In the genomic region with DNA sequence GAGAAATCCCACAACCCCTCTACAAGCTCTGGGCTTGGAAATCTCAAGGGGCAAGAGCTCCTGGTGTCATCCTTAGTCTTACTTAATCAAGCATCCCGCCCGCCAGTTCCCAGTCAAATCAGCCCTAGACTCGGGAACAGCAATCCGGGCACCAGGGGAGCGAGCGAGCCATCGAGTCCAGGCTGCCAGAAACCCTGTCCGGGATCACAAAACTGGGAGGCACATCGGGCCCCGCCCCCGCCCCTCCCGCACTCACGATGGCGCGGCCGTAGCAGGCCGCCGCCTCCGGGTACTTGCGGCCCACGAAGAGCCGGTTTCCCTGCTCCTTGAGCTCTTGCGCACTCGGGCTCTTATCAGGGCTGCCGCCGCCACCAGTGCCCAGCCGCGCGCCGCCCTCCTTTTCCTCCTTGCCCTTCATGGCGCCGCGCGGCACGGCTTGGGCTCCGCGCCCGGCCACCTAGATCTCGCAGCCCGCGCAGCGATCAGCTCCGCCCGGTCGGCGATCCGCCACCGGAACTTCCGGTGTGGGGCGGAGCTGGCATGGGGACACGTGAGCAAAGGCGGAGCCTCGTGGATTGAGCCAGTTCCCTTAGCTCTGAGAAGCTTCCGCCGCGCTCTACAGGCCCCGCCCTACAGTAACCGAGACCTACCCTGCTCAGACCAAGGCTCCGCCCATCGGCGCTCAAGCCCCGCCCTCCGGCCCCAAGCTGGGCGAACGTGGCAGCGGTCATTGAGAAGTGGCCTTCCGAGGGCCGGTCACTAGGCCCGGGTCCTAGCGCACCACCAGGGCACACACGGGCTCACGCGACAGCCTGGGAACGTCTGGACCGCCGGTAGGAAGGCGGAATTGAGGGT, we compare ENCODE assay signal across 8 mouse cellular contexts. TPM values are rescaled to one million over a fixed set of nuclear protein-coding genes. Genes with fewer than 3 reads are reported as not detected.
DNase-seq lines count a peak whose midpoint lies in the region; ATAC-seq and TF ChIP-seq lines count a peak whose summit lies in the region.

No protein-coding gene starts in this region.

- H3K27me3 ChIP-seq in embryonic facial prominence, embryonic 15.5 days = no peaks in the 10 kb centered on the region
- no peaks in the 10 kb centered on the region for H3K27me3 ChIP-seq in heart, embryonic 10.5 days (ENCODE audit: insufficient read depth, poor library complexity, severe bottlenecking)
- no peaks in the 10 kb centered on the region for H3K27me3 ChIP-seq in kidney, embryonic 15.5 days

- peaks cover 7% of the 10 kb centered on the region; the same call in 1 of the 2 replicates for H3K4me1 ChIP-seq in bone marrow, adult 2 months (ENCODE audit: control insufficient read depth, insufficient read depth, low read length)
- peaks cover 84% of the 10 kb centered on the region for H3K4me1 ChIP-seq in embryonic facial prominence, embryonic 15.5 days
- H3K4me1 ChIP-seq in heart, embryonic 10.5 days = peaks cover 84% of the 10 kb centered on the region
- H3K4me1 ChIP-seq in kidney, embryonic 15.5 days = peaks cover 82% of the 10 kb centered on the region

- H3K4me2 ChIP-seq in embryonic facial prominence, embryonic 15.5 days (replicated peaks) = peak overlapping the region; percentile 93
- peak overlapping the region; percentile 95 for H3K4me2 ChIP-seq in kidney, embryonic 15.5 days

- peak; percentile 94 for ATAC-seq in embryonic facial prominence, embryonic 15.5 days (ENCODE audit: insufficient number of reproducible peaks, low FRiP score, low TSS enrichment, low read depth)
- peak; percentile 89 for ATAC-seq in kidney, embryonic 15.5 days (replicated peaks; ENCODE audit: low FRiP score)
- peak; percentile 81 for ATAC-seq in monocyte, adult 5-6 weeks (replicated peaks; ENCODE audit: insufficient number of reproducible peaks, low FRiP score, low TSS enrichment, poor library complexity, severe bottlenecking)

- TF ChIP-seq POLR2A in bone marrow, adult 2 months (IDR thresholded peaks at IDR 0.05; ENCODE audit: borderline replicate concordance, control insufficient read depth, low read depth, low read length) = peak; percentile 82; the same call in 1 of the 2 replicates

- H3K9me3 ChIP-seq in embryonic facial prominence, embryonic 15.5 days (replicated peaks) = no peaks in the 10 kb centered on the region
- no peaks in the 10 kb centered on the region for H3K9me3 ChIP-seq in heart, embryonic 10.5 days
- H3K9me3 ChIP-seq in kidney, embryonic 15.5 days (replicated peaks) = no peaks in the 10 kb centered on the region

- peaks cover 30% of the 10 kb centered on the region for H3K36me3 ChIP-seq in embryonic facial prominence, embryonic 15.5 days
- H3K36me3 ChIP-seq in heart, embryonic 10.5 days = peaks cover 48% of the 10 kb centered on the region
- H3K36me3 ChIP-seq in kidney, embryonic 15.5 days = peaks cover 42% of the 10 kb centered on the region

- DNase-seq in 416B (ENCODE audit: low read depth) (peak; percentile 100), liver (peak; percentile 100)
- DNase-seq in heart, embryonic 10.5 days (ENCODE audit: low spot score) = peak; percentile 100
- peak; percentile 99 for DNase-seq in spleen, postnatal 4 days (ENCODE audit: low spot score in 2 of 2)

- peak overlapping the region; percentile 89 for H3K27ac ChIP-seq in bone marrow, adult 2 months (ENCODE audit: control insufficient read depth, insufficient read depth, low read depth, low read length, poor library complexity)
- H3K27ac ChIP-seq in embryonic facial prominence, embryonic 15.5 days (replicated peaks) = peak overlapping the region; percentile 97
- H3K27ac ChIP-seq in heart, embryonic 10.5 days = peak overlapping the region; percentile 98
- peak overlapping the region; percentile 100 for H3K27ac ChIP-seq in kidney, embryonic 15.5 days

- peak overlapping the region; percentile 87 for H3K9ac ChIP-seq in embryonic facial prominence, embryonic 15.5 days
- peak overlapping the region; percentile 73 for H3K9ac ChIP-seq in kidney, embryonic 15.5 days

- WGBS in bone marrow, adult 2 months = under 1% methylated on average over 77 of the region's 77 CpGs
- under 1% methylated on average over 77 of the region's 77 CpGs for WGBS in embryonic facial prominence, embryonic 15.5 days
- under 1% methylated on average over 77 of the region's 77 CpGs for WGBS in heart, embryonic 10.5 days
- WGBS in kidney, embryonic 15.5 days = under 1% methylated on average over 76 of the region's 77 CpGs

- no peak for TF ChIP-seq CTCF in bone marrow, adult 2 months (IDR thresholded peaks at IDR 0.05; ENCODE audit: control insufficient read depth, insufficient read depth, low read length)

- H3K4me3 ChIP-seq in bone marrow, adult 2 months (replicated peaks; ENCODE audit: control insufficient read depth, low read depth, low read length) = peak overlapping the region; percentile 87
- peak overlapping the region; percentile 86 for H3K4me3 ChIP-seq in embryonic facial prominence, embryonic 15.5 days (replicated peaks)
- H3K4me3 ChIP-seq in heart, embryonic 10.5 days = peak overlapping the region; percentile 86
- H3K4me3 ChIP-seq in kidney, embryonic 15.5 days (replicated peaks) = peak overlapping the region; percentile 64

RNA-seq across cellular contexts. Expression of a gene that starts 0.5 kb away (rescaled TPM):
- polyA plus RNA-seq in bone marrow, adult 2 months (2011; ENCODE audit: insufficient read depth, insufficient read length, low replicate concordance, missing spikeins) = 125 and 140 TPM in 2 replicates
- 343 and 364 TPM in 2 replicates for polyA plus RNA-seq in embryonic facial prominence, embryonic 15.5 days (2015; fragmentation: Nextera tagmentation; extraction: Ambion mirVana)
- 343 and 404 TPM in 2 replicates for polyA plus RNA-seq in heart, embryonic 10.5 days (2016; fragmentation: Nextera tagmentation; extraction: Ambion mirVana)
- 336 and 362 TPM in 2 replicates for polyA plus RNA-seq in kidney, embryonic 15.5 days (2015; fragmentation: Nextera tagmentation; extraction: Ambion mirVana)
- total RNA-seq in monocyte, adult 5-6 weeks (2017) = 74.5 to 81.4 TPM (median 75.3 TPM) in 3 replicates

RNA-seq across cellular contexts. Expression of a gene that starts 4.0 kb away (rescaled TPM):
- 8.8 and 13.4 TPM in 2 replicates for polyA plus RNA-seq in bone marrow, adult 2 months (2011; ENCODE audit: insufficient read depth, insufficient read length, low replicate concordance, missing spikeins)
- 44.9 and 46.2 TPM in 2 replicates for polyA plus RNA-seq in embryonic facial prominence, embryonic 15.5 days (2015; fragmentation: Nextera tagmentation; extraction: Ambion mirVana)
- polyA plus RNA-seq in heart, embryonic 10.5 days (2016; fragmentation: Nextera tagmentation; extraction: Ambion mirVana) = 45.8 and 50.7 TPM in 2 replicates
- polyA plus RNA-seq in kidney, embryonic 15.5 days (2015; fragmentation: Nextera tagmentation; extraction: Ambion mirVana) = 56.2 and 61.4 TPM in 2 replicates
- total RNA-seq in monocyte, adult 5-6 weeks (2017) = 7.9 to 20.3 TPM (median 11.0 TPM) in 3 replicates

RNA-seq across cellular contexts. Expression of a gene that starts 4.4 kb away (rescaled TPM):
- polyA plus RNA-seq in bone marrow, adult 2 months (2011; ENCODE audit: insufficient read depth, insufficient read length, low replicate concordance, missing spikeins) = 3.2 and 10.7 TPM in 2 replicates
- 2.7 and 3.2 TPM in 2 replicates for polyA plus RNA-seq in embryonic facial prominence, embryonic 15.5 days (2015; fragmentation: Nextera tagmentation; extraction: Ambion mirVana)
- 2.3 and 4.0 TPM in 2 replicates for polyA plus RNA-seq in heart, embryonic 10.5 days (2016; fragmentation: Nextera tagmentation; extraction: Ambion mirVana)
- polyA plus RNA-seq in kidney, embryonic 15.5 days (2015; fragmentation: Nextera tagmentation; extraction: Ambion mirVana) = 2.8 and 3.8 TPM in 2 replicates
- 1.8 TPM in 1 of 3 replicates, not detected in the others for total RNA-seq in monocyte, adult 5-6 weeks (2017)

RNA-seq across cellular contexts. Expression of a gene that starts 8.9 kb away (rescaled TPM):
- 6.7 TPM in 1 of 2 replicates, not detected in the other for polyA plus RNA-seq in bone marrow, adult 2 months (2011; ENCODE audit: insufficient read depth, insufficient read length, low replicate concordance, missing spikeins)
- 2.5 and 3.5 TPM in 2 replicates for polyA plus RNA-seq in embryonic facial prominence, embryonic 15.5 days (2015; fragmentation: Nextera tagmentation; extraction: Ambion mirVana)
- polyA plus RNA-seq in heart, embryonic 10.5 days (2016; fragmentation: Nextera tagmentation; extraction: Ambion mirVana) = 2.1 and 3.0 TPM in 2 replicates
- 1.8 and 3.0 TPM in 2 replicates for polyA plus RNA-seq in kidney, embryonic 15.5 days (2015; fragmentation: Nextera tagmentation; extraction: Ambion mirVana)
- total RNA-seq in monocyte, adult 5-6 weeks (2017) = 0.43 to 2.9 TPM (median 2.1 TPM) in 3 replicates

RNA-seq across cellular contexts. Expression of a gene that starts 9.2 kb away (rescaled TPM):
- 6.8 and 17.0 TPM in 2 replicates for polyA plus RNA-seq in bone marrow, adult 2 months (2011; ENCODE audit: insufficient read depth, insufficient read length, low replicate concordance, missing spikeins)
- polyA plus RNA-seq in embryonic facial prominence, embryonic 15.5 days (2015; fragmentation: Nextera tagmentation; extraction: Ambion mirVana) = 24.7 and 27.1 TPM in 2 replicates
- polyA plus RNA-seq in heart, embryonic 10.5 days (2016; fragmentation: Nextera tagmentation; extraction: Ambion mirVana) = 21.6 and 23.0 TPM in 2 replicates
- polyA plus RNA-seq in kidney, embryonic 15.5 days (2015; fragmentation: Nextera tagmentation; extraction: Ambion mirVana) = 28.1 and 31.8 TPM in 2 replicates
- total RNA-seq in monocyte, adult 5-6 weeks (2017) = 10.7 to 16.6 TPM (median 15.6 TPM) in 3 replicates

Comparison
In these comparisons a context has a peak if more than half of its experiments do, and no peak if none do; other contexts are left out.
1. Peak in every context shown above with its lines: DNase-seq, ATAC-seq, H3K4me3 ChIP-seq and H3K27ac ChIP-seq.